Mouse (Mus musculus) layer of hippocampus, adult 6 months (tissue): ENCODE measurements around the gene Rpe65. TPM values are rescaled to one million over a fixed set of nuclear protein-coding genes. Genes with fewer than 3 reads are reported as not detected.

Experiments used
- long read RNA-seq, 2 experiments: library from polyadenylated mRNA; unstranded; transcript quantifications; one replicate each; pipeline ENCODE4 v2.0.0; 2019 to 2020
- polyA plus RNA-seq: library from polyadenylated mRNA; unstranded; fragments of <200 nt; fragmentation: Nextera tagmentation; gene quantifications from 2 replicates; pipeline ENCODE4 v1.2.3, GENCODE M21; 2021

Rpe65 gene
- polyA plus RNA-seq, result 1.1 and 1.3 TPM in 2 replicates
- long read RNA-seq, experiment 1, partial matches to known transcripts, result 0 of 2 reads
- long read RNA-seq, experiment 1, other reads (novel, unspliced or antisense), result 0 of 2 reads
- long read RNA-seq, experiment 2, result 0 reads

DNA sequence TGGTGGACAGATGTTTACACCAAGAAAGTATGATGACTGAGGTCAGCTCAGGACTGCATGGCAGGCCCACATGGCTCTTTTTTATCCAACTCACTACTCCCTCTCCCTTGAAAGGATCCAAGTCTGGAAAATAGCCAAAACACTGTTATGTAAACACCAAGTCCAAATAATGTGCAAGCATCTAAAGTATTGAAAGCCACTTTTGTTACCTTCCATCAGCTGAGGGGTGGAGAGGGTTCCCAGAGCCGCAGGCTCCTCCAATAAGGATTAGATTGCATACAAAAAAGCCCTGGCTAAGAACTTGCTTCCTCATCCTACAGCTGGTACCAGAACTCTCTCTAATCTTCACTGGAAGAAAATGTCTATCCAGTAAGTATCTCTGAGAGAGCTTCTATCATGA, at the start of gene Rpe65:
TSS of gene Rpe65 (plus strand) at position 301 of the 400 bp plus-strand sequence.

Other genes with a start within 250 kb of the Rpe65 start
- not detected in 2 replicates for gene Depdc1a, start 103.7 kb upstream of the Rpe65 start, polyA plus RNA-seq
- gene Wls, start 240.5 kb downstream of the Rpe65 start, polyA plus RNA-seq, result 36.4 and 39.3 TPM in 2 replicates